Mouse (Mus musculus) testis, postnatal 14 days (tissue): ENCODE measurements at regions not wholly inside any gene's neighbourhood (a gene's known extent, or its start where the extent isn't known, plus 50 kb on each side); places are given as distances from the start of the nearest gene placed in this dataset.

Experiments
- DNase-seq: peaks from one replicate; pipeline ENCODE4 v3.0.0; 2021; ENCODE audit warnings: low spot score

- no peak for DNase-seq
Measured at GRCm38 (mm10) chr17:45240545-45240944, 193.0 kb downstream of the Cdc5l start.

- DNase-seq = peak; percentile 34
Measured at GRCm38 (mm10) chr17:45237246-45237645, 196.3 kb downstream of the Cdc5l start.

GRCm38 (mm10) chr17:45235401-45235800 lies 198.1 kb downstream of the Cdc5l start:
- DNase-seq = no peak

- no peak for DNase-seq
Measured at GRCm38 (mm10) chr17:45232874-45233273, 200.7 kb downstream of the Cdc5l start.

GRCm38 (mm10) chr17:45227190-45227589 lies 206.3 kb downstream of the Cdc5l start:
- no peak for DNase-seq

- DNase-seq = no peak
Measured at GRCm38 (mm10) chr17:45226486-45226885, 207.1 kb downstream of the Cdc5l start.

GRCm38 (mm10) chr17:45221625-45222024 lies 211.9 kb downstream of the Cdc5l start:
- DNase-seq = no peak

- DNase-seq = no peak
Measured at GRCm38 (mm10) chr17:45217126-45217525, 216.4 kb downstream of the Cdc5l start.

- DNase-seq = no peak
Measured at GRCm38 (mm10) chr17:45215067-45216049, 218.2 kb downstream of the Cdc5l start.

- DNase-seq = no peak
Measured at GRCm38 (mm10) chr17:45210984-45211383, 222.6 kb downstream of the Cdc5l start.

GRCm38 (mm10) chr17:45209387-45209663 lies 224.2 kb downstream of the Cdc5l start:
- DNase-seq = no peak

- DNase-seq = no peak
Measured at GRCm38 (mm10) chr17:45208596-45209386, 224.7 kb downstream of the Cdc5l start.

GRCm38 (mm10) chr17:45195779-45196178 lies 237.8 kb downstream of the Cdc5l start:
- DNase-seq = no peak

- no peak for DNase-seq
Measured at GRCm38 (mm10) chr17:45194786-45195281, 238.7 kb downstream of the Cdc5l start.

- DNase-seq = no peak
Measured at GRCm38 (mm10) chr17:45193456-45194025, 240.0 kb downstream of the Cdc5l start.

GRCm38 (mm10) chr17:45187402-45187801 lies 246.1 kb downstream of the Cdc5l start:
- no peak for DNase-seq

- no peak for DNase-seq
Measured at GRCm38 (mm10) chr17:45176340-45176739, 257.2 kb downstream of the Cdc5l start.

GRCm38 (mm10) chr17:45169257-45169994 lies 264.1 kb downstream of the Cdc5l start:
- DNase-seq = no peak
